Mouse (Mus musculus): ENCODE measurements around the gene Pde12.

Gene Pde12

GRCm38 (mm10) chr14:26643006-26643624, 26.6 kb downstream of the Pde12 start:
- DNase-seq (ENCODE audit: low spot score) = no peak

DNA sequence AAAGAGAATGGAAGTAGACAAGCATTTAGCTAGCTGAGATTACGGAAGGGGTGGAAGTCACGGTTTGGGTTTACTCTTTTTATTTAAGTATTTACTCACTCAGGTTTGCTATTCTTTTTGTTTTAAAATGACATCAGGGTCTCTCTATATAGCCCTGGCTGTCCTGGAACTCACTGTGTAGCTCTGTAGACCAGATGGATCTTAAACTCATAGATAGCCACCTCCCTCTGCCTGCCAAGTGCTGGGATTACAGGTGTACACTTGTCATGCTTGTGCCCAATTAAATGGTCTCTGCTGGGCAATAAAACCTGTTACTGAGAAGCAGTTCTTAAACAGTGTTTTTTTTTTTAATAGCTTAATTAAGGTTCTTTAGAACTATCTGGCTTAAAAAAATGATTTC, 29.7 kb downstream of the Pde12 start:
- DNase-seq (ENCODE audit: low spot score) = no peak

GRCm38 (mm10) chr14:26639251-26639650, 30.4 kb downstream of the Pde12 start:
- DNase-seq (ENCODE audit: low spot score) = no peak

DNA sequence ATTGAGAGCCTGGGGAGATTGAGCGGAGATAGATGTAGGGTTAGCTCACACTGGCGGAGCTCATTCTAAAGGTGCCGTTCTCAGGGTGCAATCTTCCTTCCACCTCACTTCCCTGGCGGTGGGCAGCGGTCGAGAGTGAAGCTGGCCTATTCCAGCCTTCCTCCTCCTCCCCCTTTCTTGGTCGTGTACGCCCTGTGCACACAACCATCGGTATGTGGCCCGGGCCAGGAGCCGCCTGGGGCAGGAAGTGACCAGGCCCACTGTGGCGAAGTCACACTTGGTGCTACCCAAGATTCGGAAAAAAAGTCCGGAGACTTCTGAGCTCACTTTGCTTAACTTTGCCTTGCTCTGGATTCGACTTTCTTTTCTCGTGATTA, 31.0 kb downstream of the Pde12 start:
- peak; percentile 51 for DNase-seq (ENCODE audit: low spot score)

DNA sequence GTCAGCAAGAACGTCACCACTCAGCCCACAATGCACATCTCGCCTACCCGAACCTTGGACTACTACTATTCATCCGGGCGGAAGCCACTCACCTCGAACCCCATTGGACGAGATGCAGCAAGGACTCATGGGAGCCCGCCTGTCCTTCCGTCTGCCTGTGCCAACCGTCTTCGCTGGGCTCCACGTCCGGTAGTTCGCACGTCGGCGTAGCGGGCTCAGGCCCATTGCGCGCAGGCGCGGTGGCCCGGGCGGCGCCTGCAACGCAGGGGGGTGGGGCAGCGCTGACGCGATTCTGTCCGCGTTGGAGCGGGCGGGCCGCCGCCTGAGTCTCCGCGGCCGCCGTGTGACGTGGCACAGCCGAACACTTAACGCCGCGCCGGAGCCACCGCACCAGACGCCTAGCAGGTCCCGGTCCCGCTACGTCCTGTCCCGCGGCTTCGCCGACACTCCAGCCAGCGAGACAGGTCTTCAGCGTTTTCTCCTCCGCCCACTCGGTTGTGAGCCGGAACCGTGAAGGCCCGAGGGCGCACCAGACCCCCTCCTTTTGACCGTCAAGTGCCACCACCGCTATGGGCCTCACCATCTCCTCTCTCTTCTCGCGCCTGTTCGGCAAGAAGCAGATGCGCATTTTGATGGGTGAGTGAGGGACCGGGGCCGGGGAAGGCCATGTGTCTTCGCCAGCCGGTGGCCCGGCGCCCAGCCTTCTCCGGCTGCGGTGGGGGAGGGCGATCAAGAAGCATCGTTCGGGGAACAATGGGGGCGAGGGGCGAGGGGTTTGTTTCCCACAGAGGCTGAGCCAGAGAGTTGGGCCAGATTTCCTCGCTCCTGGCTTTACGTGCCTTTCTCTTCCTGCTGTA, 31.6 kb downstream of the Pde12 start, which contains the start of gene Arf4:
Arf4 (plus strand) TSS at position 224 of the 857 bp plus-strand sequence.
- DNase-seq (ENCODE audit: low spot score) = peak; percentile 98

DNA sequence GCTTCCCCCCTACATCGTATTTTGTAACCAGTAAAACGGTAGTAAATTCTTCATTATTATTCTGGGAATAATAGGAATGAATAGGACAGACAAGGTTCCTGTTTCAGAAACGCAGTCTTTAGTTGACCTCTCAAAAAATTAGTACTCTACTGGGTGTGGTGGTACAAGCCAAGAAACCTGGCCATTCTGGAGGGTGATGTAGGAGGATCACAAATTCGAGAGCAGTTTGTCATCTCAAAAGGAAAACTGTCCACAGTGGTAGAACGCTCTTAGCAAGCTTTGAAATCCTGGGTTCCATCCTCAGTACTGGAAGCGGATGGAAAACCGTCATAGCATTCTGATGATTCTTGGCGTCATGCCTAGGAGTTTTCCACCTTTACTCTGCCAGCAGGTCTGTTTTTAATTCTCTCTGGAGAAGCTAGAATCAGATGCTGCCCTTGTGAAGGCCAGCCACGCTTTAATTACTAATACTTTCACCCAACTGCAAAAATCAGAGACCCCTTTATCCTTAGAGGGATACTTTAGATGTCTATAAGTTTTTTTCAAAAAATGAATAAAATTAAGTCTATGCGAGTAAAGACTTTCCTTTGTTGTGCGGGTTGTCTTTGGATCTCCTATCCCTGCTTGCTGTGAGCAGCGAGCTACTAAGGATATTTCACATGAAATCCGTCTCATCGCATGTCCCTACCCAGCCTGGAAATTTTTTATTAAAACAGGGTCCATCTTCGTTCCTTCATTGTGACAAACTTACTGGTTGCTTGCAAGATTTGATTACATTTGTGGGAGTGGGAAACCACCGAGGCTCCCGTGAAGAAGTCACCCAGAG, 32.4 kb downstream of the Pde12 start:
- peak; percentile 41 for DNase-seq (ENCODE audit: low spot score)

GRCm38 (mm10) chr14:26626605-26627140, 43.0 kb downstream of the Pde12 start:
- DNase-seq (ENCODE audit: low spot score) = no peak

DNA sequence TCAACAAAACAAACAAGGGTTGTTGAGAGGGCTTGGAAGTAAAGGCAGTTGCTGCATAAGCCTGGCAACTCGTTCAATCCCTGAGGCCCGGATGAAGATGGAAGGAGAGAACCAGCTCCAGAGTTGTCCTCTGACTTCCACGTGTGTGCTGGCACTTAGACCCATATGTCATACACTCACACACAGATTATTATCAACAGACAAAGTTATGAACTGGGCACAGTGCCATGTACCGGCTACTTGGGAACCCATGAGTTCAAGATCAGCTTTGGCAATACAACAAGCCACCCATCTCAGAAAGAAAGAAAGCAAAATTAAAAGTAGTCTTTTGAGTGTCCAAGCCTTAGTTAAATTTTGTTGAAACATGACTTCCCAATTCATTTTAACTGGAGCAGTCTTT, 44.4 kb downstream of the Pde12 start:
- no peak for DNase-seq (ENCODE audit: low spot score)

GRCm38 (mm10) chr14:26610689-26611088, 59.0 kb downstream of the Pde12 start:
- no peak for DNase-seq (ENCODE audit: low spot score)

Measured in testis, postnatal 14 days (tissue).